Mouse (Mus musculus) right cerebral cortex, postnatal 10 days (tissue): ENCODE measurements around the gene Gbf1.
"Not testable (repeated sequence)": the region's sequence is repeated elsewhere in the genome, so short reads cannot be mapped to it uniquely, and the experiment has no call there.

Experiments used
- DNase-seq, 2 experiments: peaks; one replicate each; pipeline ENCODE4 v3.0.0; 2021; ENCODE audit warnings: low spot score in 2 of 2

The Gbf1 gene

GRCm38 (mm10) chr19:46152127-46152803, at the start of gene Gbf1:
TSS of gene Gbf1 (plus strand) at chr19:46152509.
- DNase-seq: peak; percentile 97 to 99

DNA sequence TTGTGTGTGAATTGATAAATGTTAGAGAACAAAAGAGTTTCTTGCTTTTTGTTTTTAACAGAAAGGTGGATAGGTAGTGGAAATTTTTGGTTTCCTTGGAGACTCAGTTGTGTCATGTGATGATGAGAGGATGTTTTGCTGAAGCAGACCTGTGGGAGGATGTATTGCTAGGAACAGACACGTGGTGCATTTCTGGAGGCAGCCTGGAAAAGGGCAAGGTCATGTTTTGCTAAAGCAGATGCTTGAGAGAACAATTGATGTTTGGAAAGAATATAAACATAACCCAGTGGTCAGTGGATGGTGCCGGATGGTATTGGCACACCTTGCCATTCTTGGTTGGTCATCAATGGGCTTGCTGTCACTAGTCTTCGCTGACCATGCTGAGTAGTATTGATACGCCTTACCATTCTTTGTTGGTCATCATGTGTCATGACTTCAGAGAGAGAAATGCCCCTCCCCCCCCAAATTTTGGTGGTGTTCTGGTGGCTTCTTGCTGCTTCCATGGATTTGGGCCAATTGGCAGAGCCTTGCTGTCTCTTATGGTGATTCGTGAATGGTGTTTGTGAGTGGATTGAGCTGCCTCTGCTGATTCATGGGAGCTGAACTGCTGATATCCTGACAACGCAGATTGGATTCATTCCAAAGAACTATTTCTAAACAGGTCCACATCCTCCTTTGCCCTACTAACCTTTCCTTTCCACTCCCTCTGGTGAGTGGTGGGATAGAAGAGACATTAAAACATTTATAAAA, 48.7 kb upstream of the Gbf1 start:
- DNase-seq: no peak

DNA sequence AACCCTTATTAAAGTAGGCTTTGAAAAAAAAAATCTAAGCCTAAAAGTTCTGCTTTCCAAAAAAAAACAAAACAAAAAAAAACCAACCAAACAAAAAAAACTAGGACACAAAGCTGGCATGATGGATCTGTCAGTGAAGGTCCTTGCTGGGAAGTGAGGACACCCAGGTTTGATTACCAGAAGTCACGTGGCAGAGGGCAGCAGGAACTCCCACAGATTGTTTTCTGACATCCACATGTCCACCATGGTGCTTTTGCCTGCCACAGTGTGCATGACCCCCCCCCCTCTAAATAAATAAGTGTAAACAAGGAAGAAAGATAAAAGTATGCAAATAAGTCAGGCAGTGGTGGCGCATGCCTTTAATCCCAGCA, 48.1 kb upstream of the Gbf1 start:
- no peak for DNase-seq

DNA sequence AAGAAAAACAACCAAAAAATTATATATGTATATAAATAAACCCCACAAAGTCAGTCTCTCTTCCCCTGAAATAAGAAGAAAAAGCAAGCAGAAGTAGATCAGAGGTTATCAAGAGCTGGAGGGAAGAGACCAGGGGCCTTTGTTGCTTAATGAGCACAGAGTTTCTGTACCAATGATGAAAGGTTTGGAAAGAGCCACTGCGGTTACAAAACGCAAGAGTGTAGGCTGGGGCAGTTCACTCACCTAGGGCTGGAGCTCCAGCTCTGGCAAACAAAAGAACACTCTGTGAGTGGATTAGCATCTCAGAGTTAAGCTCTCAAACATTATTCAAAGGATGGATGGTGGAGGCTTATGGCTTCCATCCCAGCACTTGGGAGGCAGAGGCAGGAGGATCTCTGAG, 42.1 kb upstream of the Gbf1 start:
- DNase-seq: no peak

DNA sequence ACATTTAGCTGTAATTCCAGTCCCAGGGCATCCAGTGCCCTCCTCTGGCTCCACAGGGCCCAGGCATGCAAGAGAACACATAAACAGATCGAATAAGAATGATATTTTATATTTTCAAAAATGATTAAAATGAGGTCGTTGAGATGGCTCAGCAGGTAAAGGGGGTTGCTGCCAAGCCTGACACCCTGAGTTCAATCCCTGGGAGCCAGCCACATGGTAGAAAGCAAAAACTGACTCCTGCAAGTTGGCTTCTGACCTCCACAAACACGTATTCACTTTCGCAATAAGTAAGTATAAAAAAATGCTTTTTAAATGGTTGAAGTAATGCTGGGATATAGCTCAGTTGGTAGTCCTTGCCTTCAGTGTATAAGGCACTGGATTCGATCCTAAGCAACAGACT, 41.5 kb upstream of the Gbf1 start:
- DNase-seq: no peak

DNA sequence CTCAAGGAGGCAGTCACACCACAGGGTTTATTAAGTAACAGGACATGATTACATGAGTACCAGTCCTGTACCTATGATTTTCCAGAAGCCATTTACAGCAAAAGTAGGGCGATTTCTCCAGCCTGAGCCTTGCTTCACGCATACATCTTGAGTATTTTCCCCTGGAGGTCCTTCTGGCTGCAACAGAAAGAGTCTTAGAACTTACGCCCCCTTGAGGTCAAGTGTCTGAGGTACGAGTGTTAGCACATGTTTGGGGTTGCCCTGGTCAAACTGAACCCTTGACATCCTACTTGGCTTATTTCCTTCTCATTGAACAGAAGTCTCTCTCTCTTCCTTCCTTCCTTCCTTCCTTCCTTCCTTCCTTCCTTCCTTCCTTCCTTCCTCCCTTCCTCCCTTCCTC, 37.7 kb upstream of the Gbf1 start:
- DNase-seq: no peak

- no peak for DNase-seq
Observed at GRCm38 (mm10) chr19:46119458-46119857, 32.9 kb upstream of the Gbf1 start.

DNA sequence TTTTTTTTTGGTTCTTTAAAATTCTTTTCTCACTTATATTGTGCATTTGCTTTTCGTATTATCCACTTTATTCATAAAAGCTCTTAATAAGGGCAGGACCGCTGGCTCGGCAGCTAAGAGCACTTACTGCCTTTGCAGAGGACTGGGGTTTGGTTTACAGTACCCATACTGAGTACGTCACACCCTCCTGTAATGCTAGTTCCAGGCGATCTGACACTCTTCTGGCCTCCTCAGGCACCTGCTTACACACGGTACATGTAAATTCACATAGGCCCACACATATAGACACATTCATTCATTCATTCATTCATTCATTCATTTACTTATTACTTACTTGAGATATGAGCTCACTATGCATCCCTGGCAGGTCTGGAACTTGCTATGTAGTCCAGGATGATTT, 31.4 kb upstream of the Gbf1 start:
- DNase-seq: no peak

DNA sequence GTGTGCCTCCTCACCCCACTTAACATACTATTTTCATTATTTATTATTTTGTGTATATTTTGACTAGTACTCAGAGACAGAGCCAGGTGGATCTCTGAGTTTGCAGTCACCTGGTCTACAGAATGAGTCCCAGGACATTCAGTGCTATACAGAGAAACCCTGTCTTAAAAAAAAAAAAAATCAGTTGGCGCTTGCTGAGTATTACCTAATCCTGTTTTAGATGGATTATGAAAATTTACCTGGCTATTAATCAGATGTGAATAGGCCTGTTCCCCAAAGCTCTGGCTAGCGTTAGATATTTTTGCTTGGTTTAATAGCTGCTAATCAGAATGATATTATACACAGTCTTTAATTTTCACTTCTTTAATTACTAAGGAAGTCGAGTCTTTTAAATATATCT, 28.4 kb upstream of the Gbf1 start:
- DNase-seq: no peak

- no peak for DNase-seq
Observed at GRCm38 (mm10) chr19:46124651-46125050, 27.7 kb upstream of the Gbf1 start.

GRCm38 (mm10) chr19:46126301-46126700, 26.0 kb upstream of the Gbf1 start:
- no peak for DNase-seq

GRCm38 (mm10) chr19:46129737-46130136, 22.6 kb upstream of the Gbf1 start:
- DNase-seq: not testable (repeated sequence)

DNA sequence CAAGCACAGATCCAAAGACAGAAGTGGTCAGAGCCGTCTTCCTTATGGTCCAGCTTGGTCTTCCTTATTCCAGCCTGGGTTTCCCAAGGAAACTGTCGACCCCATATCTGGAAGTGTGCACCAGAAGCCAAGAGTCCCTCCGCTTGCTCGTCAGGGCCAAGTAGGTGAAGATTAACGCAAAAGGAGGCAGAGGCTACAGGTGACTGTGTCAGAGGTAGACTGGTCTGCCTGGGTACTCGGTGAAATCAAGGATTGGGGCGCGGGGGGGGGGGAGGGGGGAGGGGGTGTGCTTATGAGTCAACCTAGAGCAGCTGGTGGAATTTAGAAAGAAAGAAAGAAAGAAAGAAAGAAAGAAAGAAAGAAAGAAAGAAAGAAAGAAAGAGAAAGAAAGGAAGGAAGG, 21.0 kb upstream of the Gbf1 start:
- no peak for DNase-seq

DNA sequence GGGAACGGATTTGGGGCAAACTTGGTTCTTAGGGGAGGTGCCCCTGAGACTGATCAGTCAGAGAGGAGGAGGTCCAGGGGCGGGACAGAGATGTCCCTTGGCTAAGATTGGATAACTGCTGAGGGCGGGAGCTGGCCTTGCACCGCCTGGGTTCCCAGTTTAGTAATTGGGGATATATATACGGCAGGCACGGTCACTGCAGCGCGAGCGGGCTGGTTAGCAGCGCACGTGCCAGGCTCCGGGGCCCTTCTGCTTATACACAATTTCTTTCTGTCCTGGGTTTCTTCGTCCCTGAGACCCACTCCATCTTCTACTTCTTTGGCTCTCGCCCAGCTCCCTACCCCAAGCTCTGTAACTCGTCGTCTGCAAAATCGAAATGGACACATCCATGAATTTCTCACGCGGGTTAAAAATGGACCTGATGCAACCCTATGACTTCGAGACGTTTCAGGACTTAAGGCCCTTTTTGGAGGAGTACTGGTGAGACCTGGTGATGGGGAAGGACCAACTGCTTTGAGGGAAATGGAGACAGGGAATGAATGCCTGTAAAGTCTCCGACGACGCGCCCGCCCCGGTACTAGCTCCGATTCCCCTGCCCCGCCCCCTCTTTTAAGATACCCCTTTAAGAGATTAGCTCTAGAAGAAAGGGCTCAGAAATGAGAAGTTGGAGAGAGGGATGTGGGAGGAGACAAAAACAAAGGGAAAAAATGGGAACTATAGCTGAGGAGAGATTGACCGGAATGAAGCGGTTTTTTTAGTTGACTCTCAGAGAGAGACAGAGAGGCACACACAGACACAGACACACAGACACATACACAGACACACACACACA, 20.4 kb upstream of the Gbf1 start, which contains the start of gene Elovl3:
Elovl3 (plus strand) TSS at position 204 of the 832 bp plus-strand sequence.
- peak in 1 of 2 experiments; percentile 30 for DNase-seq

DNA sequence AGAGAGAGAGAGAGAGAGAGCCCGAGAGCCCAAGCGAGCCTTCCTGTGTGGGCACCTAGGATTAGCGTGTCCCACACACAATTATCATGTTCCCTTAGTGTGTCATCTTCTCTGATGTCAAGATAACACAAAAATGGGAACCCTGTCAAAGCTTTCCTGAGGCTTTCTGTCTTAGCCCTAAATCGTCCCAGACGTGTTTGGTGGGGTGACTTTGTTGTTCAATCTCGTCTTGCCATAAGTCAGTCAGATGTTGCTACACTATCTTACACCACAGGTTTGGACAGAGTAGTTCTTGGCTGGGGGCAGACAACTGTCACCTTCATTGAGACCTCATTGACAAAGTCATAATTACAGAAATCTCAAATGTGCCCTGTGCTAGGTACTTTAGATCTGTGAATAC, 19.7 kb upstream of the Gbf1 start:
- DNase-seq: no peak

DNA sequence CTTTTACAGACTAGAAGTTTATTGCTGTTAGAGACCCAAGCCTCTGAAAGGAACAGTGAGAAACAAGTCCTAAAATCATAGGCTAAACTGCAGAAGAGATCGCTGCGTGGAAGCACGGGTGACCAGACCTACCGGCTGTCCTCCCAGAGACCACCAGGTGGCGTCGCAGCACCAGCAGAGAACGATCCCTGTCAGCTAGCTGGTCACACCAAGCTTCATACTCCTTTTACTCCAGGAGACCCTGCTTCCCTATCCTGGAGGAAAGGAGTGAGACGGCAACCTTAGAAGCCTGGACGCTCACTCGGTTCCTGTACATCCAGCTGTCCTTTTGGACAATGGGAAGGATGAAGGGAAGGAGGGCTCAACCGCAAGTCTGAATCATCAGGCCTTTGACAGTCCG, 17.0 kb upstream of the Gbf1 start:
- peak; percentile 91 to 95 for DNase-seq

DNA sequence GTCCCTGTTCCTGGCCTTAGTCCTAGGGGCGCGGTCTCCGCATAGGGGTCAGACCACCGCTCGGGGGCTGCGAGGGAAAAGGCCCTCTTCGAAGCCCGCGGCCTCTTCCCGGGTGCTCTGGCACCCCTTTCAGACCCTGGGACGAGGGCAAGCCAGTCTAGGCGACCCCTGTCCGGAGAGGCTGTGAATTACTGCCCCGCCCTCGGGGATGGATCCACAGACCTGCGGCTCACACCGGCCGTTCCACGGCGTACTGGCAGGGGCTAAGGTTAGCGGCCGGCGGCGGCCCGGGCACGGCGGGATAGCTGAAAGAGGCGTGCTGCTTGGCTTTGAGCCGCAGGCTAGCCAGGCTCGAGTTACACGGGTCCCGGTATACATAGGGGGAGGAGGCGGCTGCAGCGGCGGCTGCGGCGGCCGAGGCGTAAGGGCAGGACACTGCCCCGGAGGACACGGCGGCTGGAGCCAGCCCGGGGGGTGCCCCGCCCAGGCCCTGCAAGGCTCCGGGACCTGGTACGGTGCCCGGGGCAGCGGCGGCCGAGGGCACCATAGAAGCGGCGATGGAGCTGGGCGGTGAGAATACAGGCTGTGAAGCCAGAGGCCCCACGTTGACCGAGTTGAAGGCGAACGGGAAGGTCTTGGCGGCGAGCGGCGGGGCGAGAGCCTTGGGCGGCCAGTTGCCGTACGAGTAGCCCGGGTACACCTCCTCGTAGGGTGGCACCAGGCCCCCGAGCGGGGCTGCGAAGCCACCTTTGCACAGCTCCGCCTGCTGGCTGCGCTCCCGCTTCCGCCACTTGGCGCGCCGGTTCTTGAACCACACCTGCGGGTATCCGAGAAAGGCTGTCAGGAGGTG, 16.3 kb upstream of the Gbf1 start:
- peak in 1 of 2 experiments; percentile 41 for DNase-seq

GRCm38 (mm10) chr19:46136639-46137580, 15.4 kb upstream of the Gbf1 start:
- DNase-seq: peak; percentile 43 to 56

- DNase-seq: no peak
Observed at GRCm38 (mm10) chr19:46140324-46140723, 12.0 kb upstream of the Gbf1 start.

GRCm38 (mm10) chr19:46141091-46141490, 11.2 kb upstream of the Gbf1 start:
- no peak for DNase-seq
